Mouse (Mus musculus) CH12.LX (cell line): ENCODE results near the gene Glis3. TPM values are rescaled to one million over a fixed set of nuclear protein-coding genes. Genes with fewer than 3 reads are reported as not detected.

ENCODE experiments used
- DNase-seq: peaks from one replicate; pipeline ENCODE4 v3.0.0-alpha.2; 2013; ENCODE audit errors: extremely low read depth
- H3K27ac ChIP-seq: 2 replicates; pipeline ENCODE4 v1.5.1; 2012; ENCODE audit warnings: low read depth, mild to moderate bottlenecking, control low read depth, moderate library complexity; ENCODE audit not compliant: insufficient read depth
- H3K27me3 ChIP-seq: replicated peaks from 2 replicates; pipeline ENCODE3; 2012; ENCODE audit warnings: inconsistent platforms
- H3K36me3 ChIP-seq, 2 experiments: replicated peaks in 1 of 2; 2 replicates each; pipeline versions ENCODE3 to v1.6.1; 2012; ENCODE audit warnings: inconsistent platforms in 1 of 2, low read length in 1 of 2, mild to moderate bottlenecking in 1 of 2, mixed read lengths in 1 of 2, moderate library complexity in 1 of 2; ENCODE audit not compliant: control insufficient read depth in 1 of 2, insufficient read depth in 1 of 2
- H3K4me1 ChIP-seq, 2 experiments: 2 replicates each; pipeline ENCODE4 v1.6.1; 2012; ENCODE audit warnings: inconsistent platforms in 1 of 2, moderate library complexity in 1 of 2; ENCODE audit not compliant: insufficient read depth in 2 of 2, control insufficient read depth in 1 of 2
- H3K4me2 ChIP-seq: 2 replicates; pipeline ENCODE4 v1.6.1; 2012; ENCODE audit warnings: low read depth, mild to moderate bottlenecking, control low read depth; ENCODE audit not compliant: poor library complexity, insufficient read depth, severe bottlenecking
- H3K4me3 ChIP-seq, 3 experiments: fragments of 150-350 bp in 1 of 3; sonication (generic) in 1 of 3; replicated peaks in 1 of 3; 2 replicates each; pipeline versions ENCODE3 to v1.5.1; 2011 to 2012; ENCODE audit warnings: low read depth in 2 of 3, low read length in 2 of 3, mild to moderate bottlenecking in 2 of 3, moderate library complexity in 2 of 3, control low read depth in 1 of 3, improper control_type of control experiment in 1 of 3, inconsistent platforms in 1 of 3, mixed read lengths in 1 of 3; ENCODE audit not compliant: poor library complexity in 1 of 3
- H3K79me2 ChIP-seq: replicated peaks from 2 replicates; pipeline ENCODE4 v1.6.1; 2012; ENCODE audit warnings: mild to moderate bottlenecking, moderate library complexity; ENCODE audit not compliant: control insufficient read depth, poor library complexity, insufficient read depth, severe bottlenecking; ENCODE audit errors: extremely low read depth
- H3K9ac ChIP-seq: 2 replicates; pipeline ENCODE4 v1.6.1; 2012; ENCODE audit warnings: low read depth, mild to moderate bottlenecking, control low read depth, moderate library complexity; ENCODE audit not compliant: insufficient read depth
- H3K9me3 ChIP-seq: replicated peaks from 2 replicates; pipeline ENCODE3; 2012; ENCODE audit warnings: low read length, inconsistent platforms, mixed read lengths
- BHLHE40 ChIP-seq: IDR thresholded peaks from 2 replicates; pipeline ENCODE4 v1.6.1; 2011; ENCODE audit warnings: mild to moderate bottlenecking, low read depth, low read length, improper control_type of control experiment
- CTCF ChIP-seq, 2 experiments: IDR thresholded peaks in 1 of 2; conservative IDR thresholded peaks in 1 of 2; 2 replicates each; pipeline ENCODE4 v1.5.1; 2011 to 2012; ENCODE audit warnings: low read depth in 2 of 2, low read length in 2 of 2, improper control_type of control experiment in 1 of 2, inconsistent platforms in 1 of 2, mild to moderate bottlenecking in 1 of 2, moderate library complexity in 1 of 2
- E2F4 ChIP-seq: IDR thresholded peaks from 2 replicates; pipeline ENCODE4 v1.6.1; 2011; ENCODE audit warnings: low read depth, low read length, improper control_type of control experiment; ENCODE audit not compliant: insufficient replicate concordance
- ETS1 ChIP-seq: conservative IDR thresholded peaks from 2 replicates; pipeline ENCODE4 v1.6.1; 2012; ENCODE audit warnings: low read depth, mild to moderate bottlenecking, inconsistent platforms, low read length, improper control_type of control experiment, moderate library complexity
- HCFC1 ChIP-seq: IDR thresholded peaks from 2 replicates; pipeline ENCODE4 v1.6.1; 2012; ENCODE audit warnings: low read depth, mild to moderate bottlenecking, inconsistent platforms, low read length, improper control_type of control experiment
- IRF4 ChIP-seq: IDR thresholded peaks from 2 replicates; pipeline ENCODE4 v1.6.1; 2014; ENCODE audit warnings: low read depth, mild to moderate bottlenecking, inconsistent platforms, low read length, improper control_type of control experiment
- JUND ChIP-seq: conservative IDR thresholded peaks from 2 replicates; pipeline ENCODE4 v1.6.1; 2011; ENCODE audit warnings: low read depth, low read length, improper control_type of control experiment
- KAT2A ChIP-seq: IDR thresholded peaks from 2 replicates; pipeline ENCODE4 v1.6.1; 2012; ENCODE audit warnings: low read length, improper control_type of control experiment, inconsistent platforms; ENCODE audit not compliant: insufficient replicate concordance
- MAFK ChIP-seq: IDR thresholded peaks from 2 replicates; pipeline ENCODE4 v1.6.1; 2011; ENCODE audit warnings: low read length, improper control_type of control experiment; ENCODE audit not compliant: insufficient replicate concordance
- MAX ChIP-seq: IDR thresholded peaks from 2 replicates; pipeline ENCODE4 v1.6.1; 2011; ENCODE audit warnings: low read length, improper control_type of control experiment
- MXI1 ChIP-seq: IDR thresholded peaks from 2 replicates; pipeline ENCODE4 v1.6.1; 2011; ENCODE audit warnings: mild to moderate bottlenecking, low read depth, low read length, improper control_type of control experiment
- MYC ChIP-seq: IDR thresholded peaks from 2 replicates; pipeline ENCODE4 v1.6.1; 2011; ENCODE audit warnings: low read depth, mild to moderate bottlenecking, improper control_type of control experiment, low read length
- NELFE ChIP-seq: IDR thresholded peaks from 2 replicates; pipeline ENCODE4 v1.6.1; 2011; ENCODE audit warnings: low read depth, low read length, improper control_type of control experiment
- NRF1 ChIP-seq: IDR thresholded peaks from 2 replicates; pipeline ENCODE4 v1.6.1; 2014; ENCODE audit warnings: low read depth, mild to moderate bottlenecking, inconsistent platforms, low read length, improper control_type of control experiment, moderate library complexity
- PAX5 ChIP-seq: IDR thresholded peaks from 2 replicates; pipeline ENCODE4 v1.6.1; 2012; ENCODE audit warnings: low read length, inconsistent platforms, mixed read lengths
- POLR2A ChIP-seq: IDR thresholded peaks from 2 replicates; pipeline ENCODE4 v1.6.1; 2011; ENCODE audit warnings: low read depth, mild to moderate bottlenecking, improper control_type of control experiment, low read length
- RCOR1 ChIP-seq: conservative IDR thresholded peaks from 2 replicates; pipeline ENCODE4 v1.6.1; 2012; ENCODE audit warnings: low read depth, mild to moderate bottlenecking, inconsistent platforms, low read length, improper control_type of control experiment
- SIN3A ChIP-seq: IDR thresholded peaks from 2 replicates; pipeline ENCODE4 v1.6.1; 2012; ENCODE audit warnings: low read length, improper control_type of control experiment, inconsistent platforms
- SMC3 ChIP-seq: IDR thresholded peaks from 2 replicates; pipeline ENCODE4 v1.6.1; 2011; ENCODE audit warnings: low read depth, low read length, improper control_type of control experiment
- TBP ChIP-seq: conservative IDR thresholded peaks from 2 replicates; pipeline ENCODE4 v1.6.1; 2011; ENCODE audit warnings: low read depth, low read length, improper control_type of control experiment
- USF1 ChIP-seq: IDR thresholded peaks from 2 replicates; pipeline ENCODE4 v1.6.1; 2014; ENCODE audit warnings: low read depth, mild to moderate bottlenecking, inconsistent platforms, low read length, improper control_type of control experiment
- USF2 ChIP-seq: conservative IDR thresholded peaks from 2 replicates; pipeline ENCODE4 v1.6.1; 2011; ENCODE audit warnings: low read depth, low read length, improper control_type of control experiment
- ZMIZ1 ChIP-seq: IDR thresholded peaks from 2 replicates; pipeline ENCODE4 v1.6.1; 2012; ENCODE audit warnings: low read depth, mild to moderate bottlenecking, inconsistent platforms, low read length, improper control_type of control experiment
- dilution Hi-C: fragments of 300-500 bp; cut with MboI; formaldehyde crosslinking; loops from 2 replicates; pipeline ENCODE4 v1.14.3; 2020; ENCODE audit warnings: low sequenced_read_pairs; ENCODE audit not compliant: extremely low pct_unique_long_range_greater_than_20kb, extremely low pct_ligation_motif_present
- in situ Hi-C: fragments of 300-500 bp; cut with MboI; formaldehyde crosslinking; loops from 3 replicates; pipeline ENCODE4 v1.14.3; 2019; ENCODE audit warnings: low sequenced_read_pairs, low pct_ligation_motif_present, low pct_unique_long_range_greater_than_20kb, mixed read lengths
- polyA plus RNA-seq: library from polyadenylated mRNA; unstranded; fragments of >175 nt; gene quantifications from 2 replicates; pipeline ENCODE4 v1.2.1, GENCODE M21; 2012; ENCODE audit warnings: low read depth; ENCODE audit not compliant: insufficient read length
- total RNA-seq, 2 experiments: library from RNA; depleted of rRNA; stranded (reverse); fragments of 300-350 nt in 1 of 2; fragments of >200 nt in 1 of 2; gene quantifications; 2 replicates each; pipeline ENCODE4 v1.2.3; 2012 to 2014

Gene Glis3
- total and polyA plus RNA-seq, 3 experiments, result not detected

- no peaks in the 10 kb centered on the region for H3K36me3 ChIP-seq
- dilution Hi-C loops (no loop called here), in situ Hi-C loops (no loop called here)
- H3K27ac ChIP-seq, result no peak overlapping the region
- no peak overlapping the region for H3K4me3 ChIP-seq
- peak overlapping the region; percentile 48; the same call in 1 of the 2 replicates for H3K4me2 ChIP-seq
- peak; percentile 28 for DNase-seq
- H3K79me2 ChIP-seq, result no peaks in the 10 kb centered on the region
- H3K9me3 ChIP-seq, result no peaks in the 10 kb centered on the region
- no peaks in the 10 kb centered on the region for H3K4me1 ChIP-seq
- no peaks in the 10 kb centered on the region for H3K27me3 ChIP-seq
- peak; percentile 17; the same call in 1 of the 2 replicates for TF ChIP-seq KAT2A
- TF ChIP-seq NELFE, result no peak
- TF ChIP-seq IRF4, result no peak
- no peak for TF ChIP-seq MAX
- TF ChIP-seq CTCF (conservative IDR thresholded peaks at IDR 0.05 in 1 of 2, IDR thresholded peaks at IDR 0.05 in 1 of 2; ENCODE audit: low read depth in 2 of 2, low read length in 2 of 2), result no peak
- no peak for TF ChIP-seq RCOR1
- TF ChIP-seq MAFK, result no peak
- TF ChIP-seq HCFC1, result peak; percentile 87
- no peak for TF ChIP-seq E2F4
- no peak overlapping the region for H3K9ac ChIP-seq
Observed at GRCm38 (mm10) chr19:28648881-28649280, 31.0 kb downstream of the Glis3 start.

GRCm38 (mm10) chr19:28647424-28647823, 32.5 kb downstream of the Glis3 start:
- Histone ChIP-seq H3K4me2 (no peak overlapping the region), H3K79me2 (no peaks in the 10 kb centered on the region), H3K9me3 (no peaks in the 10 kb centered on the region), H3K9ac (no peak overlapping the region), H3K4me1 (no peaks in the 10 kb centered on the region), H3K27ac (no peak overlapping the region), H3K36me3 (no peaks in the 10 kb centered on the region), H3K27me3 (no peaks in the 10 kb centered on the region), H3K4me3 (no peak overlapping the region)
- TF ChIP-seq USF2 (no peak), MYC (no peak), NRF1 (no peak), RCOR1 (no peak), IRF4 (no peak), MXI1 (no peak), CTCF (conservative IDR thresholded peaks at IDR 0.05 in 1 of 2, IDR thresholded peaks at IDR 0.05 in 1 of 2; ENCODE audit: low read depth in 2 of 2, low read length in 2 of 2) (no peak), ETS1 (no peak), BHLHE40 (no peak), ZMIZ1 (no peak), POLR2A (no peak), TBP (no peak), JUND (no peak), PAX5 (no peak), SIN3A (no peak), USF1 (no peak), SMC3 (no peak)
- in situ Hi-C loops (no loop called here), dilution Hi-C loops (no loop called here)
- no peak for DNase-seq
